Mouse (Mus musculus): ENCODE measurements around the gene Exoc4. TPM values are rescaled to one million over a fixed set of nuclear protein-coding genes. Genes with fewer than 3 reads are reported as not detected.

Gene Exoc4
- polyA plus RNA-seq, 1 experiment: 9.6 TPM

GRCm38 (mm10) chr6:33711742-33712141 is 462.9 kb downstream of the Exoc4 start:
- no peak for DNase-seq
- H3K27ac ChIP-seq (ENCODE audit: insufficient read depth, low read depth, low read length): no peak overlapping the region
- H3K4me1 ChIP-seq (ENCODE audit: control insufficient read depth, insufficient read depth, low read length): no peaks in the 10 kb centered on the region
- WGBS: 80% methylated on average over 3 of the region's 3 CpGs
- TF ChIP-seq POLR2A (IDR thresholded peaks at IDR 0.05; ENCODE audit: low read depth, low read length) (no peak), CTCF (conservative IDR thresholded peaks at IDR 0.05; ENCODE audit: insufficient read depth, insufficient read length, low read depth, low read length) (no peak)
- H3K27me3 ChIP-seq (replicated peaks; ENCODE audit: control insufficient read depth, insufficient read depth, low read length): no peaks in the 10 kb centered on the region
- no peaks in the 10 kb centered on the region for H3K36me3 ChIP-seq (ENCODE audit: control insufficient read depth, insufficient read depth, low read length)
- H3K4me3 ChIP-seq (ENCODE audit: insufficient read depth, low read depth, low read length): no peak overlapping the region

GRCm38 (mm10) chr6:33712540-33713118 is 463.7 kb downstream of the Exoc4 start:
- Histone ChIP-seq H3K27me3 (replicated peaks; ENCODE audit: control insufficient read depth, insufficient read depth, low read length) (no peaks in the 10 kb centered on the region), H3K4me3 (ENCODE audit: insufficient read depth, low read depth, low read length) (no peak overlapping the region), H3K27ac (ENCODE audit: insufficient read depth, low read depth, low read length) (no peak overlapping the region), H3K4me1 (ENCODE audit: control insufficient read depth, insufficient read depth, low read length) (no peaks in the 10 kb centered on the region), H3K36me3 (ENCODE audit: control insufficient read depth, insufficient read depth, low read length) (no peaks in the 10 kb centered on the region)
- no peak for DNase-seq
- TF ChIP-seq CTCF (conservative IDR thresholded peaks at IDR 0.05; ENCODE audit: insufficient read depth, insufficient read length, low read depth, low read length): no peak
- no peak for TF ChIP-seq POLR2A (IDR thresholded peaks at IDR 0.05; ENCODE audit: low read depth, low read length)
- 85% methylated on average over 7 of the region's 7 CpGs for WGBS

GRCm38 (mm10) chr6:33716254-33716965 is 467.5 kb downstream of the Exoc4 start:
- no peaks in the 10 kb centered on the region for H3K27me3 ChIP-seq (replicated peaks; ENCODE audit: control insufficient read depth, insufficient read depth, low read length)
- TF ChIP-seq POLR2A (IDR thresholded peaks at IDR 0.05; ENCODE audit: low read depth, low read length): no peak
- TF ChIP-seq CTCF (conservative IDR thresholded peaks at IDR 0.05; ENCODE audit: insufficient read depth, insufficient read length, low read depth, low read length): no peak
- H3K36me3 ChIP-seq (ENCODE audit: control insufficient read depth, insufficient read depth, low read length): no peaks in the 10 kb centered on the region
- no peaks in the 10 kb centered on the region for H3K4me1 ChIP-seq (ENCODE audit: control insufficient read depth, insufficient read depth, low read length)
- no peak overlapping the region for H3K4me3 ChIP-seq (ENCODE audit: insufficient read depth, low read depth, low read length)
- WGBS: 92% methylated on average over 6 of the region's 6 CpGs
- H3K27ac ChIP-seq (ENCODE audit: insufficient read depth, low read depth, low read length): no peak overlapping the region
- no peak for DNase-seq

GRCm38 (mm10) chr6:33721166-33721565 is 472.3 kb downstream of the Exoc4 start:
- TF ChIP-seq CTCF (conservative IDR thresholded peaks at IDR 0.05; ENCODE audit: insufficient read depth, insufficient read length, low read depth, low read length): no peak
- TF ChIP-seq POLR2A (IDR thresholded peaks at IDR 0.05; ENCODE audit: low read depth, low read length): no peak
- Histone ChIP-seq H3K4me1 (ENCODE audit: control insufficient read depth, insufficient read depth, low read length) (no peaks in the 10 kb centered on the region), H3K27me3 (replicated peaks; ENCODE audit: control insufficient read depth, insufficient read depth, low read length) (no peaks in the 10 kb centered on the region), H3K4me3 (ENCODE audit: insufficient read depth, low read depth, low read length) (no peak overlapping the region), H3K27ac (ENCODE audit: insufficient read depth, low read depth, low read length) (no peak overlapping the region), H3K36me3 (ENCODE audit: control insufficient read depth, insufficient read depth, low read length) (no peaks in the 10 kb centered on the region)
- DNase-seq: no peak
- 61% methylated on average over 4 of the region's 4 CpGs for WGBS

GRCm38 (mm10) chr6:33722811-33723210 is 473.9 kb downstream of the Exoc4 start:
- 98% methylated on average over 2 of the region's 2 CpGs for WGBS
- Histone ChIP-seq H3K4me1 (ENCODE audit: control insufficient read depth, insufficient read depth, low read length) (peaks cover 7% of the 10 kb centered on the region; the same call in 1 of the 2 replicates), H3K36me3 (ENCODE audit: control insufficient read depth, insufficient read depth, low read length) (no peaks in the 10 kb centered on the region), H3K4me3 (ENCODE audit: insufficient read depth, low read depth, low read length) (no peak overlapping the region), H3K27ac (ENCODE audit: insufficient read depth, low read depth, low read length) (no peak overlapping the region), H3K27me3 (replicated peaks; ENCODE audit: control insufficient read depth, insufficient read depth, low read length) (no peaks in the 10 kb centered on the region)
- DNase-seq: no peak
- no peak for TF ChIP-seq CTCF (conservative IDR thresholded peaks at IDR 0.05; ENCODE audit: insufficient read depth, insufficient read length, low read depth, low read length)

GRCm38 (mm10) chr6:33724596-33724995 is 475.7 kb downstream of the Exoc4 start:
- 75% methylated on average over 3 of the region's 3 CpGs for WGBS
- DNase-seq: no peak

GRCm38 (mm10) chr6:33727271-33727670 is 478.4 kb downstream of the Exoc4 start:
- H3K4me3 ChIP-seq (ENCODE audit: insufficient read depth, low read depth, low read length): no peak overlapping the region
- H3K36me3 ChIP-seq (ENCODE audit: control insufficient read depth, insufficient read depth, low read length): no peaks in the 10 kb centered on the region
- H3K4me1 ChIP-seq (ENCODE audit: control insufficient read depth, insufficient read depth, low read length): peaks cover 9% of the 10 kb centered on the region; the same call in 1 of the 2 replicates
- WGBS: 33% methylated on average over 1 of the region's 1 CpGs
- TF ChIP-seq CTCF (conservative IDR thresholded peaks at IDR 0.05; ENCODE audit: insufficient read depth, insufficient read length, low read depth, low read length) (no peak), POLR2A (IDR thresholded peaks at IDR 0.05; ENCODE audit: low read depth, low read length) (no peak)
- peak; percentile 40 for DNase-seq
- H3K27ac ChIP-seq (ENCODE audit: insufficient read depth, low read depth, low read length): no peak overlapping the region
- H3K27me3 ChIP-seq (replicated peaks; ENCODE audit: control insufficient read depth, insufficient read depth, low read length): no peaks in the 10 kb centered on the region

More at GRCm38 (mm10) chr6:33724596-33724995, 475.7 kb downstream of the Exoc4 start:
- H3K4me3 ChIP-seq (ENCODE audit: insufficient read depth, low read depth, low read length): no peak overlapping the region
- peaks cover 9% of the 10 kb centered on the region; the same call in 1 of the 2 replicates for H3K4me1 ChIP-seq (ENCODE audit: control insufficient read depth, insufficient read depth, low read length)
- H3K27me3 ChIP-seq (replicated peaks; ENCODE audit: control insufficient read depth, insufficient read depth, low read length): no peaks in the 10 kb centered on the region
- no peaks in the 10 kb centered on the region for H3K36me3 ChIP-seq (ENCODE audit: control insufficient read depth, insufficient read depth, low read length)
- no peak for TF ChIP-seq POLR2A (IDR thresholded peaks at IDR 0.05; ENCODE audit: low read depth, low read length)
- TF ChIP-seq CTCF (conservative IDR thresholded peaks at IDR 0.05; ENCODE audit: insufficient read depth, insufficient read length, low read depth, low read length): no peak
- no peak overlapping the region for H3K27ac ChIP-seq (ENCODE audit: insufficient read depth, low read depth, low read length)

All from kidney, adult 2 months (tissue).